Comparison of ENCODE assay signal across 25 mouse cellular contexts in the genomic region with DNA sequence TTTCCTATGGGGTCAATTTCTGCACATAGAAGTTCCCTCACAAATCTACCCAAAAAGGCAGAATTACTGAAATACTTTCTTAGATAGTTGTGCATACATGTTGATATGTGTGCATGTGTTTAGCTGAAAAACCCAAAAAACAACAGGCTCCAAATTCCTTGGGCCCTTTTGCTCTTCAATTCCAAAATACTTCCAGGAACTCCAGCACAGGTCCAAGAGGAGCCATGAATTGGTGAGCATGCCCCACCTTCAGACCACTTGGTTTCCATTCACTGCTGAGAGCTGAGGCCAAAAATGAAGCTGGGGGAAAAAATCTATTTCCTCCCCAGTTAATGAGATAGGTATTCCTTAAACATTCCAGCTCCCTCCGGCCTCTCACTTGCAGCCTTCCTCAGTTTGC. TPM values are rescaled to one million over a fixed set of nuclear protein-coding genes. Genes with fewer than 3 reads are reported as not detected.
DNase-seq lines count a peak whose midpoint lies in the region; ATAC-seq and TF ChIP-seq lines count a peak whose summit lies in the region.
"Had no signal": no experiment of that assay in that cellular context is flagged by ENCODE, and none has a peak within 500 bp of the region (broad histone marks: within the 10 kb centered on the region; RNA-seq: fewer than 3 reads in every experiment).

No protein-coding gene starts in this region.

- WGBS in kidney, embryonic 15.5 days, result 49% methylated on average over 1 of the region's 1 CpGs
- WGBS in neural tube, embryonic 12.5 days, result 31% methylated on average over 1 of the region's 1 CpGs
- WGBS in neural tube, embryonic 15.5 days, result 30% methylated on average over 1 of the region's 1 CpGs

- H3K4me2 ChIP-seq in kidney, embryonic 15.5 days, result 0 out of 2 replicates have a peak overlapping the region, but pooled peaks have one; percentile 27
- H3K4me2 ChIP-seq in neural tube, embryonic 12.5 days (replicated peaks), result peak overlapping the region; percentile 6; the same call in 1 of the 2 replicates
- H3K4me2 ChIP-seq in neural tube, embryonic 15.5 days, result no peak overlapping the region
- H3K4me2 ChIP-seq: embryonic facial prominence, embryonic 13.5 days; heart, embryonic 13.5 days; hindbrain, embryonic 14.5 days had no signal

- H3K4me3 ChIP-seq in kidney, embryonic 15.5 days (replicated peaks), result no peak overlapping the region
- no peak overlapping the region for H3K4me3 ChIP-seq in neural tube, embryonic 12.5 days
- no peak overlapping the region for H3K4me3 ChIP-seq in neural tube, embryonic 15.5 days (replicated peaks)
- H3K4me3 ChIP-seq in embryonic fibroblast, embryonic 13.5 days (ENCODE audit: insufficient read depth, low read length), result peak overlapping the region; percentile 16
- H3K4me3 ChIP-seq: embryonic facial prominence, embryonic 10.5 days; embryonic facial prominence, embryonic 13.5 days; gastrocnemius, adult 2 months; heart, embryonic 10.5 days; heart, embryonic 13.5 days had no signal

- no peak for DNase-seq in kidney, postnatal 4 days
- DNase-seq: adrenal gland, adult 8-10 months; adrenal gland, postnatal 25 days; cerebellum, adult 11-12 months; cerebellum, adult 8-10 months; cerebellum, postnatal 36 days; forebrain, postnatal 0 days; gastrocnemius, adult 2 months; gastrocnemius, postnatal 14 days; heart, adult 18-20 months; heart, postnatal 14 days; heart, postnatal 4 days had no signal

- no peak for TF ChIP-seq POLR2A in embryonic fibroblast, embryonic 13.5 days (IDR thresholded peaks at IDR 0.05; ENCODE audit: low read depth, low read length)

- no peak for TF ChIP-seq CTCF in embryonic fibroblast, embryonic 13.5 days (IDR thresholded peaks at IDR 0.05; ENCODE audit: borderline replicate concordance, insufficient read depth, low read length)

- peaks cover 43% of the 10 kb centered on the region for H3K27me3 ChIP-seq in kidney, embryonic 15.5 days
- peaks cover 45% of the 10 kb centered on the region for H3K27me3 ChIP-seq in neural tube, embryonic 12.5 days (replicated peaks)
- peaks cover 44% of the 10 kb centered on the region for H3K27me3 ChIP-seq in neural tube, embryonic 15.5 days (replicated peaks)

- H3K9ac ChIP-seq in kidney, embryonic 15.5 days, result no peak overlapping the region
- no peak overlapping the region for H3K9ac ChIP-seq in neural tube, embryonic 12.5 days
- H3K9ac ChIP-seq in neural tube, embryonic 15.5 days (replicated peaks), result no peak overlapping the region
- H3K9ac ChIP-seq: embryonic facial prominence, embryonic 13.5 days; forebrain, postnatal 0 days; heart, embryonic 13.5 days; hindbrain, embryonic 14.5 days had no signal

- H3K9me3 ChIP-seq in kidney, embryonic 15.5 days (replicated peaks), result no peaks in the 10 kb centered on the region
- no peaks in the 10 kb centered on the region for H3K9me3 ChIP-seq in neural tube, embryonic 12.5 days
- no peaks in the 10 kb centered on the region for H3K9me3 ChIP-seq in neural tube, embryonic 15.5 days (replicated peaks)
- H3K9me3 ChIP-seq: embryonic facial prominence, embryonic 10.5 days; embryonic facial prominence, embryonic 13.5 days; heart, embryonic 10.5 days; heart, embryonic 13.5 days had no signal

- H3K36me3 ChIP-seq in kidney, embryonic 15.5 days, result no peaks in the 10 kb centered on the region
- H3K36me3 ChIP-seq in neural tube, embryonic 12.5 days, result no peaks in the 10 kb centered on the region
- no peaks in the 10 kb centered on the region for H3K36me3 ChIP-seq in neural tube, embryonic 15.5 days
- H3K36me3 ChIP-seq: embryonic facial prominence, embryonic 10.5 days; embryonic facial prominence, embryonic 13.5 days; heart, embryonic 10.5 days; heart, embryonic 13.5 days had no signal

- H3K4me1 ChIP-seq in kidney, embryonic 15.5 days, result peaks cover 37% of the 10 kb centered on the region
- H3K4me1 ChIP-seq in neural tube, embryonic 12.5 days, result peaks cover 18% of the 10 kb centered on the region
- peaks cover 21% of the 10 kb centered on the region for H3K4me1 ChIP-seq in neural tube, embryonic 15.5 days
- 0 out of 2 replicates have a peak, but pooled peaks cover 3% of the 10 kb centered on the region for H3K4me1 ChIP-seq in embryonic fibroblast, embryonic 13.5 days (ENCODE audit: control insufficient read depth, insufficient read depth, low read length)

- H3K27ac ChIP-seq in kidney, embryonic 15.5 days, result no peak overlapping the region
- H3K27ac ChIP-seq in neural tube, embryonic 12.5 days, result no peak overlapping the region
- H3K27ac ChIP-seq in neural tube, embryonic 15.5 days (replicated peaks), result no peak overlapping the region
- H3K27ac ChIP-seq in embryonic fibroblast, embryonic 13.5 days (ENCODE audit: insufficient read depth, low read length), result peak overlapping the region; percentile 85
- H3K27ac ChIP-seq: embryonic facial prominence, embryonic 10.5 days; embryonic facial prominence, embryonic 13.5 days; gastrocnemius, adult 2 months; heart, embryonic 10.5 days; heart, embryonic 13.5 days; hindbrain, embryonic 14.5 days; hindbrain, postnatal 0 days had no signal

- ATAC-seq in kidney, embryonic 15.5 days (replicated peaks; ENCODE audit: low FRiP score), result no peak
- no peak for ATAC-seq in neural tube, embryonic 12.5 days (ENCODE audit: low FRiP score, low read depth)
- ATAC-seq in neural tube, embryonic 15.5 days (ENCODE audit: low FRiP score), result no peak
- no peak for ATAC-seq in erythroblast, adult 5-6 weeks (replicated peaks; ENCODE audit: low FRiP score, poor library complexity, severe bottlenecking)
- ATAC-seq: activated CD4-positive, CD25-positive, alpha-beta regulatory T cell, adult 4 months; forebrain, embryonic 14.5 days; forebrain, postnatal 0 days; hindbrain, postnatal 0 days had no signal

RNA-seq across cellular contexts. Expression of gene Cyp1b1, which starts 5.1 kb away (rescaled TPM):
- 16.5 and 17.2 TPM in 2 replicates for polyA plus RNA-seq in kidney, embryonic 15.5 days (2015; fragmentation: Nextera tagmentation; extraction: Ambion mirVana)
- polyA plus RNA-seq in neural tube, embryonic 12.5 days (2016; fragmentation: Nextera tagmentation; extraction: Ambion mirVana), result 8.8 and 10.0 TPM in 2 replicates
- 5.6 and 6.1 TPM in 2 replicates for polyA plus RNA-seq in neural tube, embryonic 15.5 days (2015; fragmentation: Nextera tagmentation; extraction: Ambion mirVana)
- polyA plus RNA-seq in embryonic fibroblast, embryonic 13.5 days (2011; ENCODE audit: insufficient read length, low read depth, missing spikeins), result 527 and 533 TPM in 2 replicates
- total RNA-seq in erythroblast, adult 5-6 weeks (2015; ENCODE audit: low replicate concordance), result 0.63 TPM in 1 of 2 replicates, not detected in the other
- total RNA-seq in erythroblast, adult 5-6 weeks (2017; ENCODE audit: low replicate concordance), result 0.28 and 0.43 TPM in 2 replicates
- polyA plus RNA-seq: activated CD4-positive, CD25-positive, alpha-beta regulatory T cell, adult 4 months had no signal

Comparison
In these comparisons a context has a peak if more than half of its experiments do, and no peak if none do; other contexts are left out.
1. RNA of gene Cyp1b1, which starts 5.1 kb away (polyA plus RNA-seq): 527 to 533 TPM in embryonic fibroblast, embryonic 13.5 days; 16.5 to 17.2 TPM in kidney, embryonic 15.5 days, 8.8 to 10.0 TPM in neural tube, embryonic 12.5 days and 5.6 to 6.1 TPM in neural tube, embryonic 15.5 days; every median in the first group is over 10 times any median in the second.